Mouse (Mus musculus) hematopoietic stem cell, adult 5-6 weeks (primary cell): ENCODE results near the gene Dnah12. TPM values are rescaled to one million over a fixed set of nuclear protein-coding genes. Genes with fewer than 3 reads are reported as not detected.
"Not testable (repeated sequence)": the region's sequence is repeated elsewhere in the genome, so short reads cannot be mapped to it uniquely, and the experiment has no call there.

Source experiments
- ATAC-seq, 2 experiments: fragments of 125-278 bp in 1 of 2; replicated peaks in 1 of 2; 2 replicates each; pipeline ENCODE4 v1.8.0; 2016 to 2017; ENCODE audit warnings: inconsistent platforms in 2 of 2, mild to moderate bottlenecking in 2 of 2, moderate number of reproducible peaks in 2 of 2, low read depth in 1 of 2, moderate TSS enrichment in 1 of 2; ENCODE audit not compliant: low FRiP score in 2 of 2, poor library complexity in 2 of 2, severe bottlenecking in 2 of 2, insufficient read depth in 1 of 2, low TSS enrichment in 1 of 2
- total RNA-seq: library from RNA; stranded (forward); fragments of 172-1452, 232-1000 nt; gene quantifications from 2 replicates; pipeline ENCODE4 v1.2.3, GENCODE M21; 2017

Dnah12 gene
- total RNA-seq, 1 experiment from 2014 or later = 0.45 TPM

GRCm38 (mm10) chr14:26826020-26826419, 132.9 kb downstream of the Dnah12 start:
- no peak for ATAC-seq

- peak; percentile 12 to 51; a peak in 3 of 4 replicates for ATAC-seq
These were observed 160.0 kb downstream of the Dnah12 start for GRCm38 (mm10) chr14:26853053-26853452.

GRCm38 (mm10) chr14:26854066-26854465, 161.0 kb downstream of the Dnah12 start:
- ATAC-seq = no peak

- peak in 1 of 2 experiments; percentile 48; a peak in 1 of 4 replicates for ATAC-seq
These were observed 165.3 kb downstream of the Dnah12 start for GRCm38 (mm10) chr14:26858364-26858763.

GRCm38 (mm10) chr14:26859024-26859423, 165.9 kb downstream of the Dnah12 start:
- ATAC-seq = no peak

GRCm38 (mm10) chr14:26867356-26867755, 174.3 kb downstream of the Dnah12 start:
- no peak for ATAC-seq

- ATAC-seq = no peak
These were observed 175.2 kb downstream of the Dnah12 start for GRCm38 (mm10) chr14:26868299-26868698.

GRCm38 (mm10) chr14:26878756-26879155, 185.7 kb downstream of the Dnah12 start:
- peak; percentile 95 to 97 for ATAC-seq

- ATAC-seq = no peak
These were observed 186.9 kb downstream of the Dnah12 start for GRCm38 (mm10) chr14:26879976-26880375.

- ATAC-seq = no peak
These were observed 188.6 kb downstream of the Dnah12 start for GRCm38 (mm10) chr14:26881700-26882099.

GRCm38 (mm10) chr14:26887244-26887643, 194.2 kb downstream of the Dnah12 start:
- no peak for ATAC-seq

- no peak for ATAC-seq
These were observed 197.7 kb downstream of the Dnah12 start for GRCm38 (mm10) chr14:26890777-26891176.

- no peak for ATAC-seq
These were observed 201.3 kb downstream of the Dnah12 start, which contains the start of gene Asb14 for GRCm38 (mm10) chr14:26894392-26894791. Gene Asb14 (plus strand): TSS chr14:26894557.

GRCm38 (mm10) chr14:26899490-26899889, 206.4 kb downstream of the Dnah12 start:
- ATAC-seq = no peak

- ATAC-seq = no peak
These were observed 207.8 kb downstream of the Dnah12 start for GRCm38 (mm10) chr14:26900893-26901292.

- ATAC-seq = no peak
These were observed 214.3 kb downstream of the Dnah12 start for GRCm38 (mm10) chr14:26907401-26907800.

GRCm38 (mm10) chr14:26910461-26910860, 217.4 kb downstream of the Dnah12 start:
- ATAC-seq = not testable (repeated sequence)

GRCm38 (mm10) chr14:26911201-26911600, 218.1 kb downstream of the Dnah12 start:
- no peak for ATAC-seq

- no peak for ATAC-seq
These were observed 218.8 kb downstream of the Dnah12 start for GRCm38 (mm10) chr14:26911826-26912225.
